Mouse (Mus musculus) ES-Bruce4 (cell line): ENCODE results near the gene Pecr.

Source experiments
- CTCF ChIP-seq: IDR thresholded peaks from one replicate; pipeline ENCODE4 v1.8.1; 2011; ENCODE audit warnings: low read depth, low read length
- EP300 ChIP-seq: IDR thresholded peaks from 2 replicates; pipeline ENCODE4 v1.6.1; 2011; ENCODE audit warnings: low read depth, low read length; ENCODE audit not compliant: insufficient read depth
- POLR2A ChIP-seq: IDR thresholded peaks from one replicate; pipeline ENCODE4 v1.8.1; 2011; ENCODE audit warnings: low read length; ENCODE audit not compliant: insufficient read depth

DNA sequence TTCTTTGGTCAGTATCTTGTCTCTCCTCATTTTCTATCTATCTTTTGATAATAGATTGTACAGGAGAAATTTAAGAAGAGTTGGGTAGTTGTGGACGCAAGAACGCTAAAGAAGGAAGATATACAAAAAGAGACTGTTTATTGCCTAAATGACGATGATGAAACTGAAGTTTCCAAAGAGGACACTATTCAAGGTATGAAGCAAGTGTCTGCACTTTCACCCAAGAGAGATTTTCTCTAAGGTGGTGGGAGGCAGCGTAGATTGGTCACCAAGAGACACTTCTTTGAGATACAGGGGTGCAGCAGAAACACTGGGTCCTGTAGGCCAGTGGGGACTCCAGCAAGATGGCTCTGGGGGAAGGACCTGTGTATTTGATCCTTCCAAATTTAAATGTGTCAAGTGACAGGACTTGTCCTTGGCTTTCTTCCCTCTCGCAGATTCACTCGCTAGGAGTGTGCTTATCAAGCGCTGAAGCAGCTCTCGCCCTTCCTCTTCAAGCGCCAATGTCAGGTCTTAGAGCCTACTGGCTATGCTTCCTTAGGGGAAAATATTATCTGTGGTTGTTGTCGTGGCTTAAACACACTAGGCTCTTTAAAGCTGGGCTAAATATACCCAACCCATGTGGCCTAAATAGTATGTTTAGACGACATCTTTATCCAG lies 42.2 kb upstream of the Pecr start:
- TF ChIP-seq CTCF (no peak), EP300 (no peak), POLR2A (no peak)
